Mouse (Mus musculus) ZHBTc4 (cell line): ENCODE data around the gene Mgat4a.
"Not testable (repeated sequence)": the region's sequence is repeated elsewhere in the genome, so short reads cannot be mapped to it uniquely, and the experiment has no call there.

Experiments used
- DNase-seq: peaks from one replicate; pipeline ENCODE4 v3.0.0-alpha.2; 2011; ENCODE audit warnings: low read depth, low spot score

Mgat4a gene

GRCm38 (mm10) chr1:37532533-37532840 lies 8.3 kb downstream of the Mgat4a start:
- no peak for DNase-seq

GRCm38 (mm10) chr1:37531654-37532532 lies 8.9 kb downstream of the Mgat4a start:
- DNase-seq = no peak

GRCm38 (mm10) chr1:37530061-37530460 lies 10.8 kb downstream of the Mgat4a start:
- DNase-seq = no peak

GRCm38 (mm10) chr1:37526257-37526656 lies 14.6 kb downstream of the Mgat4a start:
- DNase-seq = no peak

- no peak for DNase-seq
Measured at GRCm38 (mm10) chr1:37524669-37525068, 16.1 kb downstream of the Mgat4a start.

GRCm38 (mm10) chr1:37524122-37524521 lies 16.7 kb downstream of the Mgat4a start:
- DNase-seq = not testable (repeated sequence)

- DNase-seq = not testable (repeated sequence)
Measured at GRCm38 (mm10) chr1:37523548-37523947, 17.3 kb downstream of the Mgat4a start.

GRCm38 (mm10) chr1:37522101-37522500 lies 18.7 kb downstream of the Mgat4a start:
- DNase-seq = no peak

- DNase-seq = no peak
Measured at GRCm38 (mm10) chr1:37518791-37519190, 22.0 kb downstream of the Mgat4a start.

GRCm38 (mm10) chr1:37518124-37518720 lies 22.6 kb downstream of the Mgat4a start:
- no peak for DNase-seq

GRCm38 (mm10) chr1:37512961-37513431 lies 27.8 kb downstream of the Mgat4a start:
- no peak for DNase-seq

GRCm38 (mm10) chr1:37512109-37512640 lies 28.6 kb downstream of the Mgat4a start:
- DNase-seq = no peak

- peak; percentile 59 for DNase-seq
Measured at GRCm38 (mm10) chr1:37510193-37510592, 30.6 kb downstream of the Mgat4a start.

GRCm38 (mm10) chr1:37509437-37509836 lies 31.4 kb downstream of the Mgat4a start:
- no peak for DNase-seq

- DNase-seq = no peak
Measured at GRCm38 (mm10) chr1:37505348-37505730, 35.5 kb downstream of the Mgat4a start.

GRCm38 (mm10) chr1:37504716-37505347 lies 36.0 kb downstream of the Mgat4a start:
- no peak for DNase-seq

- DNase-seq = no peak
Measured at GRCm38 (mm10) chr1:37503656-37504055, 37.2 kb downstream of the Mgat4a start.

GRCm38 (mm10) chr1:37502354-37502753 lies 38.5 kb downstream of the Mgat4a start:
- no peak for DNase-seq

- DNase-seq = no peak
Measured at GRCm38 (mm10) chr1:37500723-37501122, 40.1 kb downstream of the Mgat4a start.

GRCm38 (mm10) chr1:37499395-37499794 lies 41.4 kb downstream of the Mgat4a start:
- not testable (repeated sequence) for DNase-seq

- no peak for DNase-seq
Measured at GRCm38 (mm10) chr1:37498911-37499310, 41.9 kb downstream of the Mgat4a start.

GRCm38 (mm10) chr1:37496591-37497280 lies 44.1 kb downstream of the Mgat4a start:
- DNase-seq = no peak
